Mouse (Mus musculus): ENCODE results near the gene Lsm10. TPM values are rescaled to one million over a fixed set of nuclear protein-coding genes. Genes with fewer than 3 reads are reported as not detected.
A peak's percentile ranks its signal among the peaks of the same experiment; 100 is the strongest.

Gene Lsm10
- 19.2 and 24.1 TPM in 2 replicates for polyA plus RNA-seq (2012; ENCODE audit: insufficient read depth, insufficient read length, missing spikeins)

- Histone ChIP-seq H3K4me1 (ENCODE audit: control insufficient read depth, insufficient read depth, insufficient read length, low read length) (no peaks in the 10 kb centered on the region), H3K27ac (replicated peaks; ENCODE audit: low read depth, low read length) (peak within 1 kb of the TSS; percentile 68), H3K4me3 (ENCODE audit: insufficient read depth, low read depth, low read length) (peak within 1 kb of the TSS; percentile 81)
These were observed at the start of gene Lsm10 for GRCm38 (mm10) chr4:126096464-126097111. Lsm10 (plus strand) TSS chr4:126096623.

DNA sequence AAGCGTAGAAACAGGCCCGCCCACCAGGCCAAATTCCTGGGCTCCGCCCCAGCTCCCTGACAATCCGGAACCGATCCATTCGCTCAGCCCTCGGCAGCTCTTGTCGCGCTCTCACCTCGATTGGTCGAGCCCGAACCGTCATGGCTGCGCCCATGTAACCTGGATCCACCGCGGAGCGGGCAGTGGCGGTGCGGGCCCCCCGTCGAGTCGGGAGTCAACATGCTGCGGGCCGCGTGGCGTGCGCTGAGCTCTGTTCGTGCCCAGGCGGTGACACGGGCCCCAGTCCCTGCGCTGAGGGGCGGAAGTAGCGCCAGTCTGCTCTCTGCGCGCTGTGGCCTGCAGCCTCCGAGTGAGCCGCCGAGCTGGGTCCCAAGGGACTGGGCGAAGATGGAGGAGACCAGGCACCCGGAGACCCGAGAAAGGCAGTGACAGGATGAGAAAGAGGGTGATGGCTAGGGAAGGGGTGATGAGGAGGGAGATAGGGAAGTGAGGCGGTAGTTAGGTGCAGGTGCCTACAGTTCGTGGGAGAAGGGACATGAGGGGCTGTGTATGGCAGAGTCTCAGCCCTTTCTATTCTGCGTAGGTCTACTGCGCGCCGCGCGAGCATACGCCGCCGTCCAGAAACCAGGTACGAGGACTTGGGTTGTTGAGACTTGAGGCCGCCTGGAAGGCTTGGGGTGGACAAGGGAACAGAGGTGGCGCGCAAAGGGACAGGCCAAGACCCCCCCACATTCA, 49.4 kb upstream of the Lsm10 start, which contains the start of gene Mrps15:
Mrps15 (plus strand) TSS at position 75 of the 735 bp plus-strand sequence.
- Histone ChIP-seq H3K4me1 (ENCODE audit: control insufficient read depth, insufficient read depth, insufficient read length, low read length) (no peaks in the 10 kb centered on the region), H3K27ac (replicated peaks; ENCODE audit: low read depth, low read length) (peak within 1 kb of the TSS; percentile 72), H3K4me3 (ENCODE audit: insufficient read depth, low read depth, low read length) (peak within 1 kb of the TSS; percentile 98)

DNA sequence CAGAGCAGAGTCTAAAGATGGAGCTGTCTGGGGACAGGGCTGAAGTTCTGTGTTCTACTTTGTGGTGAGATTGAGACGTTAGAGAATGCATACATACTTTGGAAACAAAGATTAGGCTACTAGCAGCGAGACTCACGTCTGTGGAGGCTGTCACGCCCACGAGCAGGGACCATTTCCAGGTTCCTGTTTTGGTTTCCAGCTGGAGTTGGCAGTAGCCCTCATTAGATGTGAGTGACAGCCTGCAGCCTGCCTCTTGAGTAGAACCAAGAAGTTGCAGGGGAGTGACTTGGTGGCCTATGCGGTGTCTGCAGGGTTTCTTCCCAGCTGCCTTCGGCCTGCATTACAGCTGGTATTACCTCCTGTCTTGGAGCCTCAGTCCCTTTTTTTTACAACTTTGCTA, 44.8 kb upstream of the Lsm10 start:
- Histone ChIP-seq H3K27ac (replicated peaks; ENCODE audit: low read depth, low read length) (no peak overlapping the region), H3K4me3 (ENCODE audit: insufficient read depth, low read depth, low read length) (no peak overlapping the region), H3K4me1 (ENCODE audit: control insufficient read depth, insufficient read depth, insufficient read length, low read length) (no peaks in the 10 kb centered on the region)

DNA sequence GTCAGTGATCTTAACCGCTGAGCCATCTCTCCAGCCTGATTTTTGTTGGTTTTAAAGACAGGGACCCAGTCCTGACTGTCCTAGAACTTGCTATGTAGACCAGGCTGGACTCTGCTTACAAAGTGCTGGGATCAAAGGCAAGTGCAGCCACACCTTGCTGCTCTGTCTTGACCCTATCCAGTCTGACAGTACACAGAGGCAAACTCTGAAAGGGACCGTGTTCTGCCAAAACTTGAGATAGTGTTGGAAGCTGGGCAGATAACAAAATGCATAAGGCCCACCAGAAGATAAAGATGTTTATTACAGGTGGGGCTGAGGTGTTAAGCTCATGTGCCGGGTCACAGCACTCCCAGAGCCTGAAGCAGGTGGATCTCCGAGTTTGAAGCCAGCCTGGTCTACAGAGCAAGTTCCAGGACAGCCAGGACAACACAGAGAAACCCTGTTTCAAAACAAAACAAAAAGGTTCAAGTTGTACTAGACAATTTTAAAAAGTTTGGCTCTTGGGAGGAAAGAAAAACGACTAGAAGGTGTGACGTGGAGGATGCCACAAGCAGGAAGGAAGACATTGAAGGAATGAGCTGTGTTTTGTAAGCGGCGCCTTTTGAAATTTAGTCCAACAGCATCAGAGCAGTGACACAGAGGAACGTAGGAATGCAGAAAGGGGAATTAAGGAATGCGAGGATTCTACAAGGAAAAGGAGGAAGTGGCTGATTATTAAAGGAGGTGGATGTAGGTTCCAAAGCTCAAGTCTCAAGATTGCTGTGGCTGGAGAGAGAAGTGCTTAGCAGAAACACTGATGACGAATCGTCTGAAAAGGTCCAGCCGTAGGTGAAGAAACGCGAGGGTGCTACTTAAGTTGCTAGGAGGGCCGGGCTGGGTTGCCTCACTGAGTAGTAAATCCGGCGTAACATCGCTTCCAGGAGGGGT, 39.0 kb upstream of the Lsm10 start:
- peak overlapping the region; percentile 76 for H3K4me3 ChIP-seq (ENCODE audit: insufficient read depth, low read depth, low read length)
- no peaks in the 10 kb centered on the region for H3K4me1 ChIP-seq (ENCODE audit: control insufficient read depth, insufficient read depth, insufficient read length, low read length)
- H3K27ac ChIP-seq (replicated peaks; ENCODE audit: low read depth, low read length) = no peak overlapping the region

GRCm38 (mm10) chr4:126058134-126058996, 38.1 kb upstream of the Lsm10 start, which contains the start of gene Oscp1:
Oscp1 (plus strand) TSS chr4:126058565.
- Histone ChIP-seq H3K4me3 (ENCODE audit: insufficient read depth, low read depth, low read length) (peak within 1 kb of the TSS; percentile 76), H3K4me1 (ENCODE audit: control insufficient read depth, insufficient read depth, insufficient read length, low read length) (no peaks in the 10 kb centered on the region), H3K27ac (replicated peaks; ENCODE audit: low read depth, low read length) (no peak within 1 kb of the TSS)

DNA sequence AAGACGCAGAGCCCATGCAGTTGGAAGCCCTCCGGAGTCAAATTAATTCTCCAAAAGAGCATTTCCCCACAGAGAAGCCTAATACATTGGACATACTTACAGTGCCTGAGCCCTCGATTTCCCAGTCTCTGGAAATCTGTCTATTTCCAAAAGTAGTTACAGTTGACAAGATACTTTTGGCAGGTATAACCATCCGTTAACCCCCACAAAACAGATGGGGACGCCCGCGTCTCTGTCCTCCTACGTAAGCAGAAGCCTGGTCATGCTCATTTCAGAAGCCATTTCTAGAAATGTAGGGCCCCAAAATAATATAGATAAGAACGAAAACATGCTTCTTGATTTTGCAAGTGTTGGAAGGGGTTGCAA, 37.4 kb upstream of the Lsm10 start:
- Histone ChIP-seq H3K4me1 (ENCODE audit: control insufficient read depth, insufficient read depth, insufficient read length, low read length) (no peaks in the 10 kb centered on the region), H3K27ac (replicated peaks; ENCODE audit: low read depth, low read length) (no peak overlapping the region), H3K4me3 (ENCODE audit: insufficient read depth, low read depth, low read length) (peak overlapping the region; percentile 76; the same call in 1 of the 2 replicates)

- Histone ChIP-seq H3K4me1 (ENCODE audit: control insufficient read depth, insufficient read depth, insufficient read length, low read length) (peaks cover 4% of the 10 kb centered on the region; the same call in 1 of the 2 replicates), H3K27ac (replicated peaks; ENCODE audit: low read depth, low read length) (no peak overlapping the region)
These were observed 33.6 kb upstream of the Lsm10 start for GRCm38 (mm10) chr4:126062856-126063255.

DNA sequence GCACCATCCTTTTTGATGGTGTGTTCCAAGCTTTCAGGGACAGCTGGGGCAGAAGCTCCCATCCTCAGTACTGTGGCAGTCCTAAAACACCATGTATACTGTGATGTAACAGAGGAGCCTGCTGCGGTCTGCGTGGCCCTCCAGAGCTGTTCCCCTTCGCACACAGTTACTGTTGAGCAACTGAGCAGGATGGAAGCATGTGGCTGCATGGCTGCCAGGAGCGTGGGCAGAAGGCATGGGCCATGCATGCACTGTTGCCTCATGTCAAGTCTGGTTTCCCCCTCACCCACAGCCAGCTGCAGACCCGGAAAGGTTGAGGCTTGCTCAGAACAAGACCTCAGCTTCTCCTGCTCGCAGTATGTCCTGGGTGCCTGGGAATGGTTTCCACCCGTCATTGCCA, 31.2 kb upstream of the Lsm10 start:
- Histone ChIP-seq H3K4me1 (ENCODE audit: control insufficient read depth, insufficient read depth, insufficient read length, low read length) (peaks cover 4% of the 10 kb centered on the region; the same call in 1 of the 2 replicates), H3K4me3 (ENCODE audit: insufficient read depth, low read depth, low read length) (no peak overlapping the region), H3K27ac (replicated peaks; ENCODE audit: low read depth, low read length) (no peak overlapping the region)

More at GRCm38 (mm10) chr4:126062856-126063255, 33.6 kb upstream of the Lsm10 start:
- H3K4me3 ChIP-seq (ENCODE audit: insufficient read depth, low read depth, low read length) = no peak overlapping the region

DNA sequence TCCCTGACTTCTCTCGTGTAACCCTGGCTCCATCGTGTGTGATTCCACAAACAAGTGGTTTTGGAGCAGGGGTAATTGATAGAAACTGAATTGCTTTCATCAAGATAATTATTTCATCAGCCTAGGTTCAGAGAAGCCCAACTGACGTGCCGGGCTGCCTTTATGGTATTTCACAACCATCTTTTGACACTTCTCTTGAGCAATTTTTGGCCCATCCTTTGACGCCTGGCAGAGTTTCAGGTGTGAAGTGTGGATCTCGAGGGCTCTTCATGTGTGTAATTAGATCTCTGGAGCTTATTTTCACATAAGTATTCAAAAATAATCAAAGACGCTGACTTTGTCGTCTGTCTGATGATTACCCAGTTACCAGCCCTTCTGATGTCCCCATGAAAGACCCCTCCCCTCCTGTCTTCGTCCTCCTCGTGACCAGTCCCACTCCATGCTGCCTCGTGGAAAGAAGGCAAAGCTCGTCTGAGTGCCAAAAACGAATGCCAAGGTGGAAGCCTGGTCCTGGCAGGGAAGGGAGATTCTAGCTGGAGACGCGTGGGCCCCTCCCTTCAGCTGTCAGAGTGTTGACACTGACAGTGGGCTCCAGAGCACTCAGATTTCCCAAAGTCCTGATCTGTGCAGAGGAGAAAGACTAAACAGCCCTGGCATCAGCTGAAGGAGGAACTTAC, 28.9 kb upstream of the Lsm10 start:
- H3K27ac ChIP-seq (replicated peaks; ENCODE audit: low read depth, low read length) = peak overlapping the region; percentile 39; the same call in 1 of the 2 replicates
- H3K4me3 ChIP-seq (ENCODE audit: insufficient read depth, low read depth, low read length) = no peak overlapping the region

DNA sequence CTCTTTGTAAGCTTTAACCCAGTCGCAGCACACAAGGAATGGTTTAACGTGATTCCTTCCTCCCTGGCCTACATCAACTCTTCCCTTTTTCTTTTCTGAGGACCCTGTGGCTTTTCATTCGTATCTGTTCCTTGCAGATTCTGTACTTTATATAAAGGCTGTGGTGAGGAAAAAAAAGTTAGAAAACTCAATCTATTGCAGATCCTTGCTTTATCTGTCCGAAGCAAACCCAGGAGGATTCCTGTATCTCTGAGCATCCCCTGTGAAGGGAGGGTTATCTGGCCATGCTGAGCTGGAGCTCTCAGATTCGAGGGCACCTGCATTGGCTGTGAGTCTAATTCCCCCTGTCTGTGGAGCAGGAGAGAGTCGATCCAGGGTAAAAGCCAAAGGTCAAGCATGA, 27.6 kb upstream of the Lsm10 start:
- no peak overlapping the region for H3K27ac ChIP-seq (replicated peaks; ENCODE audit: low read depth, low read length)
- H3K4me1 ChIP-seq (ENCODE audit: control insufficient read depth, insufficient read depth, insufficient read length, low read length) = peaks cover 4% of the 10 kb centered on the region; the same call in 1 of the 2 replicates
- H3K4me3 ChIP-seq (ENCODE audit: insufficient read depth, low read depth, low read length) = no peak overlapping the region

More for the DNA sequence above, 28.9 kb upstream of the Lsm10 start:
- H3K4me1 ChIP-seq (ENCODE audit: control insufficient read depth, insufficient read depth, insufficient read length, low read length) = peaks cover 4% of the 10 kb centered on the region; the same call in 1 of the 2 replicates

- Histone ChIP-seq H3K4me3 (ENCODE audit: insufficient read depth, low read depth, low read length) (no peak overlapping the region), H3K4me1 (ENCODE audit: control insufficient read depth, insufficient read depth, insufficient read length, low read length) (peaks cover 8% of the 10 kb centered on the region; the same call in 1 of the 2 replicates), H3K27ac (replicated peaks; ENCODE audit: low read depth, low read length) (no peak overlapping the region)
These were observed 18.6 kb upstream of the Lsm10 start for GRCm38 (mm10) chr4:126077833-126078232.

DNA sequence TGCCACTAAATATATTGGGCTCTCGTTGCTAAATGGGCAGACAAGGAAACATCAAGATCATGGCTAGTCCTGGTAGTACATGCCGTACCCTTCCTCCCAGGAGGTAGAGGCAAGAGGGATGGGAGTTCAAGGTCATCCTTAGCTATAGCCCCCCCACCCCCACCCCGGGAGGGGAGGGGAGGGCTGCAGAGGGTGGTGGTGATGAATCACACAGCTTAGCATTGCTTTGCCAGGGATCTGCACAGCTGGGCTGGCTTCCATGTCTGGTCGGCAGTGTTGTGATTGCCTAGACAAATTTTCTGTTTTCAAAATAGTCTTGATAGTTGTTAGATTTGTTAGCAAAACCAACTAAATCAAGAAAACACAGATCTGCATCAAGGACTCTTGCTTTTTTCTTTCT, 17.2 kb upstream of the Lsm10 start:
- Histone ChIP-seq H3K27ac (replicated peaks; ENCODE audit: low read depth, low read length) (no peak overlapping the region), H3K4me3 (ENCODE audit: insufficient read depth, low read depth, low read length) (no peak overlapping the region), H3K4me1 (ENCODE audit: control insufficient read depth, insufficient read depth, insufficient read length, low read length) (peaks cover 8% of the 10 kb centered on the region; the same call in 1 of the 2 replicates)

GRCm38 (mm10) chr4:126081601-126082000, 14.8 kb upstream of the Lsm10 start:
- Histone ChIP-seq H3K4me1 (ENCODE audit: control insufficient read depth, insufficient read depth, insufficient read length, low read length) (peaks cover 8% of the 10 kb centered on the region; the same call in 1 of the 2 replicates), H3K27ac (replicated peaks; ENCODE audit: low read depth, low read length) (no peak overlapping the region), H3K4me3 (ENCODE audit: insufficient read depth, low read depth, low read length) (no peak overlapping the region)
